Mouse (Mus musculus): ENCODE results near the gene Secisbp2. TPM values are rescaled to one million over a fixed set of nuclear protein-coding genes. Genes with fewer than 3 reads are reported as not detected.
"Not testable (repeated sequence)": the region's sequence is repeated elsewhere in the genome, so short reads cannot be mapped to it uniquely, and the experiment has no call there.

The Secisbp2 gene
- polyA plus RNA-seq, 1 experiment from 2014 or later: 29.5 TPM

GRCm38 (mm10) chr13:51632560-51633218 is 18.8 kb upstream of the Secisbp2 start:
- Histone ChIP-seq H3K36me3 (ENCODE audit: control insufficient read depth, insufficient read depth, low read length) (no peaks in the 10 kb centered on the region), H3K4me3 (ENCODE audit: low read depth, low read length) (no peak overlapping the region), H3K27ac (ENCODE audit: low read depth, low read length) (no peak overlapping the region), H3K9me3 (replicated peaks; ENCODE audit: control insufficient read depth, low read length) (no peaks in the 10 kb centered on the region), H3K27me3 (replicated peaks; ENCODE audit: control insufficient read depth, insufficient read depth, low read length) (no peaks in the 10 kb centered on the region), H3K9ac (ENCODE audit: low read length) (no peak overlapping the region), H3K4me1 (ENCODE audit: control insufficient read depth, insufficient read depth, low read length) (no peaks in the 10 kb centered on the region), H3K4me2 (ENCODE audit: low read length) (no peak overlapping the region)
- ATAC-seq: no peak
- WGBS: 91% methylated on average over 5 of the region's 5 CpGs
- no peak for DNase-seq (ENCODE audit: low spot score)

GRCm38 (mm10) chr13:51635384-51635783 is 16.1 kb upstream of the Secisbp2 start:
- not testable (repeated sequence) for H3K4me2 ChIP-seq (ENCODE audit: low read length); DNase-seq (ENCODE audit: low spot score); H3K4me1 ChIP-seq (ENCODE audit: control insufficient read depth, insufficient read depth, low read length); H3K27ac ChIP-seq (ENCODE audit: low read depth, low read length); H3K27me3 ChIP-seq (replicated peaks; ENCODE audit: control insufficient read depth, insufficient read depth, low read length); H3K36me3 ChIP-seq (ENCODE audit: control insufficient read depth, insufficient read depth, low read length); H3K9ac ChIP-seq (ENCODE audit: low read length); H3K9me3 ChIP-seq (replicated peaks; ENCODE audit: control insufficient read depth, low read length); H3K4me3 ChIP-seq (ENCODE audit: low read depth, low read length); ATAC-seq
- 100% methylated on average over 1 of the region's 9 CpGs for WGBS

- H3K9me3 ChIP-seq (replicated peaks; ENCODE audit: control insufficient read depth, low read length): no peaks in the 10 kb centered on the region
- H3K4me1 ChIP-seq (ENCODE audit: control insufficient read depth, insufficient read depth, low read length): no peaks in the 10 kb centered on the region
- H3K27ac ChIP-seq (ENCODE audit: low read depth, low read length): no peak overlapping the region
- H3K4me2 ChIP-seq (ENCODE audit: low read length): no peak overlapping the region
- H3K9ac ChIP-seq (ENCODE audit: low read length): no peak overlapping the region
- H3K4me3 ChIP-seq (ENCODE audit: low read depth, low read length): no peak overlapping the region
- no peaks in the 10 kb centered on the region for H3K36me3 ChIP-seq (ENCODE audit: control insufficient read depth, insufficient read depth, low read length)
- ATAC-seq (no peak), DNase-seq (ENCODE audit: low spot score) (no peak)
- no peaks in the 10 kb centered on the region for H3K27me3 ChIP-seq (replicated peaks; ENCODE audit: control insufficient read depth, insufficient read depth, low read length)
- 87% methylated on average over 4 of the region's 4 CpGs for WGBS
Observed at GRCm38 (mm10) chr13:51638958-51639357, 12.5 kb upstream of the Secisbp2 start.

GRCm38 (mm10) chr13:51641424-51641823 is 10.1 kb upstream of the Secisbp2 start:
- Histone ChIP-seq H3K9me3 (replicated peaks; ENCODE audit: control insufficient read depth, low read length) (no peaks in the 10 kb centered on the region), H3K4me1 (ENCODE audit: control insufficient read depth, insufficient read depth, low read length) (no peaks in the 10 kb centered on the region), H3K27me3 (replicated peaks; ENCODE audit: control insufficient read depth, insufficient read depth, low read length) (no peaks in the 10 kb centered on the region), H3K9ac (ENCODE audit: low read length) (no peak overlapping the region), H3K4me3 (ENCODE audit: low read depth, low read length) (no peak overlapping the region), H3K36me3 (ENCODE audit: control insufficient read depth, insufficient read depth, low read length) (no peaks in the 10 kb centered on the region), H3K27ac (ENCODE audit: low read depth, low read length) (no peak overlapping the region), H3K4me2 (ENCODE audit: low read length) (no peak overlapping the region)
- WGBS: 89% methylated on average over 3 of the region's 3 CpGs
- no peak for DNase-seq (ENCODE audit: low spot score)
- ATAC-seq: no peak

GRCm38 (mm10) chr13:51642171-51642778 is 9.2 kb upstream of the Secisbp2 start:
- no peaks in the 10 kb centered on the region for H3K9me3 ChIP-seq (replicated peaks; ENCODE audit: control insufficient read depth, low read length)
- no peak for ATAC-seq
- no peak overlapping the region for H3K4me2 ChIP-seq (ENCODE audit: low read length)
- WGBS: 39% methylated on average over 11 of the region's 11 CpGs
- no peaks in the 10 kb centered on the region for H3K36me3 ChIP-seq (ENCODE audit: control insufficient read depth, insufficient read depth, low read length)
- no peaks in the 10 kb centered on the region for H3K27me3 ChIP-seq (replicated peaks; ENCODE audit: control insufficient read depth, insufficient read depth, low read length)
- no peak overlapping the region for H3K4me3 ChIP-seq (ENCODE audit: low read depth, low read length)
- no peak overlapping the region for H3K9ac ChIP-seq (ENCODE audit: low read length)
- no peak overlapping the region for H3K27ac ChIP-seq (ENCODE audit: low read depth, low read length)
- DNase-seq (ENCODE audit: low spot score): no peak
- peaks cover 8% of the 10 kb centered on the region; the same call in 1 of the 2 replicates for H3K4me1 ChIP-seq (ENCODE audit: control insufficient read depth, insufficient read depth, low read length)

GRCm38 (mm10) chr13:51643924-51644828 is 7.3 kb upstream of the Secisbp2 start:
- H3K4me3 ChIP-seq (ENCODE audit: low read depth, low read length): peak overlapping the region; percentile 69
- peak overlapping the region; percentile 60 for H3K9ac ChIP-seq (ENCODE audit: low read length)
- ATAC-seq (peak; percentile 15), DNase-seq (ENCODE audit: low spot score) (no peak)
- H3K4me1 ChIP-seq (ENCODE audit: control insufficient read depth, insufficient read depth, low read length): peaks cover 14% of the 10 kb centered on the region; the same call in 1 of the 2 replicates
- H3K36me3 ChIP-seq (ENCODE audit: control insufficient read depth, insufficient read depth, low read length): no peaks in the 10 kb centered on the region
- H3K27ac ChIP-seq (ENCODE audit: low read depth, low read length): no peak overlapping the region
- 43% methylated on average over 20 of the region's 20 CpGs for WGBS
- no peaks in the 10 kb centered on the region for H3K9me3 ChIP-seq (replicated peaks; ENCODE audit: control insufficient read depth, low read length)
- H3K4me2 ChIP-seq (ENCODE audit: low read length): peak overlapping the region; percentile 79
- H3K27me3 ChIP-seq (replicated peaks; ENCODE audit: control insufficient read depth, insufficient read depth, low read length): no peaks in the 10 kb centered on the region

- Histone ChIP-seq H3K9ac (ENCODE audit: low read length) (peak within 1 kb of the TSS; percentile 85), H3K27me3 (replicated peaks; ENCODE audit: control insufficient read depth, insufficient read depth, low read length) (no peaks in the 10 kb centered on the region), H3K4me2 (ENCODE audit: low read length) (peak within 1 kb of the TSS; percentile 79), H3K4me3 (ENCODE audit: low read depth, low read length) (peak within 1 kb of the TSS; percentile 69), H3K9me3 (replicated peaks; ENCODE audit: control insufficient read depth, low read length) (no peaks in the 10 kb centered on the region), H3K27ac (ENCODE audit: low read depth, low read length) (peak within 1 kb of the TSS; percentile 48; the same call in 1 of the 2 replicates), H3K4me1 (ENCODE audit: control insufficient read depth, insufficient read depth, low read length) (peaks cover 14% of the 10 kb centered on the region; the same call in 1 of the 2 replicates), H3K36me3 (ENCODE audit: control insufficient read depth, insufficient read depth, low read length) (no peaks in the 10 kb centered on the region)
- under 1% methylated on average over 83 of the region's 83 CpGs for WGBS
- DNase-seq (ENCODE audit: low spot score) (peak; percentile 100), ATAC-seq (peak; percentile 99)
Observed at GRCm38 (mm10) chr13:51644829-51645789, 6.4 kb upstream of the Secisbp2 start, which contains the start of gene Cks2. TSS of gene Cks2 (plus strand) at chr13:51645232.

- no peaks in the 10 kb centered on the region for H3K36me3 ChIP-seq (ENCODE audit: control insufficient read depth, insufficient read depth, low read length)
- WGBS: under 1% methylated on average over 7 of the region's 7 CpGs
Observed at GRCm38 (mm10) chr13:51645872-51646271, 5.6 kb upstream of the Secisbp2 start.

More at GRCm38 (mm10) chr13:51645872-51646271, 5.6 kb upstream of the Secisbp2 start:
- Histone ChIP-seq H3K27ac (ENCODE audit: low read depth, low read length) (peak overlapping the region; percentile 48; the same call in 1 of the 2 replicates), H3K4me1 (ENCODE audit: control insufficient read depth, insufficient read depth, low read length) (peaks cover 16% of the 10 kb centered on the region; the same call in 1 of the 2 replicates), H3K9me3 (replicated peaks; ENCODE audit: control insufficient read depth, low read length) (no peaks in the 10 kb centered on the region), H3K4me3 (ENCODE audit: low read depth, low read length) (peak overlapping the region; percentile 69), H3K27me3 (replicated peaks; ENCODE audit: control insufficient read depth, insufficient read depth, low read length) (no peaks in the 10 kb centered on the region), H3K9ac (ENCODE audit: low read length) (peak overlapping the region; percentile 85), H3K4me2 (ENCODE audit: low read length) (peak overlapping the region; percentile 79)
- ATAC-seq (no peak), DNase-seq (ENCODE audit: low spot score) (peak; percentile 14)
